Mouse (Mus musculus): ENCODE measurements at regions not wholly inside any gene's neighbourhood (a gene's known extent, or its start where the extent isn't known, plus 50 kb on each side); places are given as distances from the start of the nearest gene placed in this dataset.

DNA sequence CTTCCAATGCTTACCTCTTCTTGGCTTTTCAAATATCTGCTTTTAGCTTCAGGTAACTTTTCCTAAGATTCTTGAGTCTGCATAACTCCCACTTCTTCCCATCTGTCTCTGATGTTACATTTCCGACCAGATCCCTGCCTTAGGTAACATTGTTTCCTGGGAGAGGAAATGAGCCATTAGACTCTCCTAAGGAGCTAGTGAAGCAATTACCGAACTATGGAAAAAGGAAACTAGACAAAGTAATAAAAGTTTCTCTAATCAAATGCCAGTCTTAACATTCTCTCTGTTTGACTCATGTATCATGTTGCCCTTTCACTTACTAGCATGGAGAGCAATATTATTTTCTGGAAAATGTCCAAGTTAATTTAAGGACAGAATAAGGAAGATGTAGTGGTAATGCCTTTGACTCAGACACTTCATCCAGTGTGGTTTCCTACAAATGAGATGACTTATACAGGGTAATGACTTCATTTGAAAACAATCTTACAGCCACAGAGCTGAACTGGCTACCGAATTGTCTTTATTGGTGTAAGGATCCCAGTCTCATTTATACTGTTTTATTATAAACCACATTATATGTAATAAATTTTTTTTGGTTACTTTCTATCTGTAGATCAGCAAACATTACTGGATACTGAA lies 263.8 kb upstream of the Fam84a start:
- DNase-seq (ENCODE audit: extremely low spot score) = no peak

DNA sequence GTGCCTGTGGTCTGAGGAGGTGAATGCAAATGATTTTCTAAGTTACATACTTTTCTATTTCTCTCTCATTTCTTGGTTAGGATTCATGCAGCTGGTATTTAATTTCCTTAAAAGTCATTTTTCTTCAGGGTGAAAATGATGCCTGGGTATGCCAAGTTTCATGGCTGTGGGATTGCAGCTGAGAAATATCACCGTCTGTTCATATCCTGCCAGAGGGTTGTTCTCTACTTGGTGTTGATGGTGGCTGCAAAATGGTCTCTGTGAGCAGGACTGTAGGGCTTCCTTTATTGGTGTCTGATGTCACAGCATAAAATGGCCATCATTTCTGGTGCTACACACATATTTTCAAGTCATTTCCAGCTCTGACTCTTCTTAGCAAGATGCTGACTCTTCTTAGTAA lies 259.2 kb upstream of the Fam84a start:
- DNase-seq (ENCODE audit: extremely low spot score) = no peak

DNA sequence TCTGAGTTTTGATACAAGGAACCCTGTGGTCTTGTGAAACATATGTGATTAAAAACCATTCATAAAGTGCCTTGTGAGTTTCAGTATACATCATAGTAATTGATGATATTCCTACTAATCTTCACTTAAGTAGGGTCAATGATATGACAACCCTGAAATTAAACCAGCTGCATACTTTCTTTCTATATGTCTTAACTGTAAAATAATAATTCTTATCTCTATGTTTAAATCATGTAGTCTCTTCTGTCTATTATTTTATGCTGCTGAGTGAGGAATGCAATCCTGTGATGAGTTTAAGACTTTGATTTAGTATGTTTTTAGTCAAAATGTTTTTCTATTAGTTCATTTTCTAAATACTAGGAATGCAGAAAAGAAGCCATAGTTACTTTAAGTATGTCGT lies 253.9 kb upstream of the Fam84a start:
- DNase-seq (ENCODE audit: extremely low spot score) = no peak

DNA sequence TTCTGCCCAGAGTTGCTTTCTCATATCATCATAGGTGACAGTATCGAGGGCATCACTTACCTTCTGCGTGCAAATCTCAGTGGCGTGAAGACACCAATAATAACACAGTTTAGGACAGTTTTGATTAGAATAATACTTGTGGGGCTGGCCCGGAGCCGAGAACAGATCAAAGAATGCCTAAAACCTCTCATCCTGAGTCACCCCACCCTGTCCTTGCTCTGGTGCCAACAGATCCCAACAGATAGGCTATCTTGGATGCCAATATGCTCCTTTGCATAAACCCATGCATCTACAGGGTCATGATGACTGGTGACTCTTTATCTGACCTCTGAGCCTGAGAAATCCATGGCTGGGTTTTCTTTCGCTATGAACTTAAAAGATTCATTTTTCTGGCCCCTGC lies 224.4 kb upstream of the Fam84a start:
- no peak for DNase-seq (ENCODE audit: extremely low spot score)

DNA sequence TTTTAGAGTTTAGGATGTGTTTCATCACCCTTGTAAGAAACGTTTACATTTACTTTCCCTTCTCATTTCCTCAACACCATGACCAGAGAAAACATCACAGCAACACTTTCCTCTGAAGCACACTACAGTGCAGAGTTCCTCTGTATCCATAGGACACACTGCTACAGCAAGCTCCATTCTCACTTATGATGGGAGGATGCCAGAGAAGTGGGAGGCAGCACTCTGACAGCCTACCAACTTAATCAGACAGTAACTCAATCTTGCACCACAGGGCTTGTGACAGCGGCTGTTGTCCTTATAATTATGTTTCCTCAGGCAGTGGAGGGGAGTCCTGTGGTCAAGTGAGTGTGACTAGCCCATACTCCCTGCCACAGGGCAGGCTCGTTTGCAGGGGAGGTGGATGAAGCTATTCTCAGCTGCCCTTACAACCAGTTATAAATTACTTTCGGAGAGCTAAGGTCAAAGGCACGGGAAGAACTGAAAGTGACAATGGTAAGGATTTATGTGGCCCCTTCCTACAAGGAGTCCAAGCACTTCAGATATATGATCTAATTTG lies 186.5 kb upstream of the Fam84a start:
- peak; percentile 1 for DNase-seq (ENCODE audit: extremely low spot score)

DNA sequence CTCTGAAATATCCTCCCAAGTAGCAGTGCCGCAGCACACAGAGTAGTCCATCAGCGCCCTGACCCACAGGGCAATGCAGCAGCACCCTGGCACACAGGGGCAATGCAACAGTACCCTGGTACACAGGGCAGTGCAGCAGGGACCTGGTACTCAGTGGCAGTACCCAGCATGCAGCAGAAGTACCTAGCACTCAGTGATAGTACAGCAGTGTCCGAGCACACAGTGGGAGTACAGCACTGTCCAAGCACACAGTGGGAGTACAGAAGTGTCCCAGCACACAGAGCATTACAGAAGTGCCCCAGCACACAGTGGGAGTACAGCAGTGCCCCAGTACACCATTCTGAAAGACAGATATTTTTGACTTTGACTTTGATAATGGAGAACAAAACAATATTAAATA lies 186.0 kb upstream of the Fam84a start:
- no peak for DNase-seq (ENCODE audit: extremely low spot score)

DNA sequence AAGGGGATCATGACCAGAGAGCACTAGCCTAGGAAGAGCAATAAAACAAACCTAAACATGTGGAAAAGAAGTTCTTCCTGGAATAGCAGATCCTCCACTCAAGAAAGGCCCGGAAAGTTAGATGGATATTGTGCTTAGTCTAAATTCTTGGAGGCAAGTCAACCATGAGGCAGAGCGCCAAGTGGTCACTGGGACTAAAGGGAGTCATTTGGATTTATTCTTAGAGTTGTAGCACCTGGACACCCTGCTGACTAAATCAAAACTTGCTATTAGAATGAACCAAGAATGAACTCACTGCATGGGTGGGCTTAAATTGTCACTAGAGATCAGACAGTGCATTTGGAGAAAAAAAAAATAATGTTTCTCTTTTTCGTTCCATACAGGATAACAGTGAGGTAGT lies 166.8 kb upstream of the Fam84a start:
- no peak for DNase-seq (ENCODE audit: extremely low spot score)

DNA sequence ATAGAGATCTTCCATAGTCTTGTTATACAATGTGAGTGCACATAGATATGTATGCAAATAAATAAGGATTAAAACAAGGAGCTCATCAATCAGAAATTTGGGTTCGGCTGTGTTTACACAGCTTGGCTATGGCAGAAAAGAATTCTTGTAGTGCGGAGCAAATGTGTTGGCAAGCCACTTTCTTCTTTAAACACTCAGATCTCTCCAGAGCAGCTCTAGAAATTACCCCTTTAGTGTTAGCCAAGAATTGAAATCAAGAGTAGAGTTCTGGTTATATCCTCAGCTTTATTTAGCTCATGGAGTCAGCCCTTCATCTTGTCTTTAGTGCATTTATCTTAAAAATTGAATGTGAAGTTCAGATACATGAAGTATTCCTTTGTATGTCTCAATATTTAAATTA lies 164.5 kb upstream of the Fam84a start:
- DNase-seq (ENCODE audit: extremely low spot score) = no peak

DNA sequence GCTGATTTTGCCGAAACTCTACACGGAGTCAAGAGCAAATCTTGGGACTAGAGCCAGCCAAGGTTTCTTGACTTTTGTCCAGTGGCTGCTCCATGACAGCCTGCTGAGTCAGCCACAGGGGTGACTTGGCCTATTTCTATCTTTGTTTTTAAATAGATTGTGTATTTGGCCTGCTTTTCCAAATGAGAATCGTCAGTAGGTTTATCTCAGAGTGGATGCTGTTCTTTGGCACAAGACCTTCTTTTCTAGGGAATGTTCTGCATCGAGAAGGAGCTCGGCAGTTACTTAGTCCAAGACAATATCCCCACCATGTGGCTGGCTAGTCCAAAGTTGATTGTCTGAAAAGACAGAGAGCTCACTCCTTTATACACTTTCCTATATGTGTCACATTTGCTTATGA lies 163.9 kb upstream of the Fam84a start:
- DNase-seq (ENCODE audit: extremely low spot score) = no peak

DNA sequence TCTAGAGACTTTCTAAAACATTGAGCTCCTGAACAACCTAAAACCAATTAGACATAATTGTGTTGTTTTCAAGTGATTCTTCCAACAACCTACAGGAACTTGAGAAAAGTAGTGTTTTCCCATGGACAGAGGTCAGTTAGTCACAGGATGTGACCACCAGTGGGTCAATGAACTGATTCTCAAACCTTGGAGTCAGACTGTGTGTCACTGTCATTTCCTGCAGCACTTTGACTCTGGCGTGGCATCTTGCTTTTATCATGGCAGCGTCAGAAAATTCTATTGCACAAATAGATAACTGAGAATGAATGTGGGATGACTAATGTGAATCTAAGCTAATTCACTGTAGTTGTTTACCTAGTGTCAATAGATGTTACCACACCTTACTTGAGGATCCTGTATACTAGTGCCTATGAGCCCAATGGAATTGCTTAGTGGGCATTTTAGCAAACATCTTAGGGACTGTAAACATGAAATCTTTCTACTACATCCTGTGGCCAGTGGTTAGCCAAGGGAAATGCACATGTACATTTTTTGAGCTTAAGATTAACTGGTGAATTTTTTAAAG lies 150.6 kb upstream of the Fam84a start:
- no peak for DNase-seq (ENCODE audit: extremely low spot score)

DNA sequence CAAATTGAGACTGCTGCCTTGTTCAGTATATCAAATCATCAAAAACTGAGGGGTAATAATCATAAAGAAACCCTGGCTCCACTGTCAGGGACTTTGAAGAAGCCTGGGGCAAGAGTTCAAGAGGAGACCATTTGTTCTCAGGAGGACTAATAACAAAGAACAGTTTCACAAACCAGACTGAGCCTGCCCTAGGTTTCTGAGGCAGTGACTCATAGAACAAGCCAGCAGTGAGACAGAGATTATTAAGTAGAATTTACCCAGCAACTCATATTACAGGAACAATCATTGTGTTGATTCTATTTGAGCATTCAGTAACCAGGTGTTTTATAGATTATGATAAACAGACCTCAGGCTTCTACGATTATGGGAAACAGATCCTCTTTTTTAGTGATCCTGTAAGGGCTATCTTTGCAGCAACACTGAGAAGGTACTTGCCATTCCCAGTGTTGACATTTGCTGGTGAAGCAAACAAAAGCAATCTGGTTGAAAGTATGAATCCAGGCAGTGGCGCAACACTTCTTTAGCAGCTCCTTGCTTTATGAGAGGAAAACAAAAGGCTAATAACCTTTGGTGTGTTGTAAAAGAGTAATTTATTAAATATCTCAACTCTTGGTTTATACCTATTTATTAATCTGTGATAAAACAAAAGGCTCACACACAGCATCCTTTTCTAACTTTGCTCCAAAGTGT lies 150.0 kb upstream of the Fam84a start:
- no peak for DNase-seq (ENCODE audit: extremely low spot score)

DNA sequence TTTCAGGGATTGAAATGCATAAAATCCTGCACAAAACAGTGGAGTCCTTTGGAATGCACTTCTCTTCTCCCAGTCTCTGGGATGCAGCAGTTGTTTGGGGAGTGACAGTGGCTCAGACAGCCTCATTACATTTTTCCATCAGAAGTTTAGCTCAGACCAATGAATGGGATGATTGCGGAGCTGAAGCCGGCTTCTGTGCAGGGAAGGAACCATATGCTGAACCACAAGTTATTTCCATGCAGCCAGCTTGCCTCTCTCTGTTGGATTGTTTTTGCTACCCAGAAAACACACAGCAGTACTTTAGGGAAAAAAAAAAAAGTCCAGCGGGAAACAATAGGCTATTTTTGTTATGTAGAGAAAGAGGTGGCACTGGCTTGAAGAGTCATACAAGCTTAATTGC lies 140.2 kb upstream of the Fam84a start:
- no peak for DNase-seq (ENCODE audit: extremely low spot score)

DNA sequence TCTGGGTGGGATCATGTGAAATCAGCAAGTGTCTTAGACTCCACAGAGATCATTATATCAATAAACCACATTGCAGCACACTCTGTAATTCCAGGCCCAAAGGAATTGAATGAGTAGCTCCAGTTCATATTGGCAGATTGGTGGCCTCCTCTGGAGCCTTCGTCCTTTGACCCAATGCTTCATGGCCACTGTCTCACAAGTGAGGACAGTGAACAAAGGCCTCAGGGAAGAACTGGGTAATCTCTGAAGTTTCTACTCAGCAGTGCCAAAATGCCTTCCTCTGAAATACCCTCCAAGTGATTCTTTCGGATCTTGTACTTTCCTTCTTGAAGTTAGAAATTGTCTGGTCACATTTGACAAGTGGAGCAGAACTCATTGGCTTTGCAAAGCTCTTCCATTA lies 135.8 kb upstream of the Fam84a start:
- no peak for DNase-seq (ENCODE audit: extremely low spot score)

DNA sequence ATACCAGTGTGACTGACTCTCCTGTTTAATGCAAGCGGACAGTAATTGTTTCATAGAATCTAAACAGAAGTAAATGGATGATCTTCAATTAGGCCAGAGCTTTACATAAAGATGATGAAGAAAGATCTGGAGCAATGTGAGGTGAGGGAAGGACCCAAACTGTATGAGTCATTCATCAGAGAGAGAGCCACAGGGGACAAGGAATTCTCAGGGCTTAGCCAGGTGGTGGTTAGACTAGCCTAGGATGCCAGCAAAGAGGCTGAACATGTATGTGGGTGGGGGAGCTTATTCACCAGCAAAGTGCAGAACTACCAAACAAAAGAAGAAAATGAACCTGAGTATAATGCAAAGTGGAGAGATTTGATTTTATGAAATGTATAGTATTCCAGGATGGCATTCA lies 134.8 kb upstream of the Fam84a start:
- no peak for DNase-seq (ENCODE audit: extremely low spot score)

DNA sequence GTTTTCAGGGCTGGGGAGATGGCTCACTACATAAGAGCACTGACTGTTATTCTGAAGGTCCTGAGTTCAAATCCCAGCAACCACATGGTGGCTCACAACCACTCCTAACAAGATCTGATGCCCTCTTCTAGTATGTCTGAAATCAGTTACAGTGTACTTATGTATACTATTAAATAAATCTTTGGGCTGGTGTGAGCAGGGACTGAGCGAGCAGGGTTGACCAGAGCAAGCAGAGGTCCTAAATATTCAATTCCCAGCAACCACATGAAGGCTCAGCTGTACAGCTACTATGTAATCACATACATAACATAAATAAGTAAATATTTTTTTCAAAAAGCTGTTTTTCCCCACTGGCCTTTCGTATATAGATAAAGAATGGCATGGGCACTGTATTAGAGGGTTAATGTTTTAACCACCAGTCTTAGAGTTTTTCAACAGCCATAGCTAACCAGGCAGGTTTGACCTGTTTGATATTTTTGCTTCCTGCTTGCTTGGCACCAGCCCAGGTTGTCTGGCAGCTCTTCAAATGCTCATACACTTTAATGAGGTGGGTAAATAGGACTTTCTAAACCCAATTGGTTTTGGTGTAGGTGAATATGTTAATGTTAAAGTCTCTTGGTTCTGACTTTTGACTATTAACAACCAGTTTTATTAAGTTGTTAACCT lies 134.1 kb upstream of the Fam84a start:
- DNase-seq (ENCODE audit: extremely low spot score) = no peak

DNA sequence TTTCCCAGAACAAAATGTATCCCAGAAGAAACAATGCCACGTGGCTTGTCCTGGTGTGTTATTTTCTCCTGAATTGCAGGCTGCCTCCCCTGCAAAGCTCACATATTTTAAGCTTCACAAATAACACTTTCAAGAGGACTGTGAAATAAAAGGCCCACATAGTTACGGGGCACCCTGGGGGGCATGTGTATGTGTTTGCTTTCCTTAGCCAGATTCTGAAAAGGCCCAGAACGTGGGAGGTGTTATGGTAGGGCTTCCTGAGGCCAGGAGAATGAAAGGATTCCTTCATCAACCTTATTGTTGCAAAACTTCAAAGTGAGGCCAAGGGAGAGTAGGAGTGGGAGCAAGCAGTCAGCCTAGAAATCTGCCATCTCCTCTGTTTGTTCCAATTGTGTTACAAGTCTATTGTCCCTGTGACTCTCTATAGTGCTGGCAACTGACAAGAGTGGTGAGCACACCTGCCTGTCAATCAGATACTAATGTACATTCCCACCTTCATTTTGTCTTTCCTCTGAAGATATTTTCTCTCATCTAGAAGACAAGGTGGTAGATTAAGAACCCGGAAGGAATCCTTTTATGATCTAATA lies 131.3 kb upstream of the Fam84a start:
- DNase-seq (ENCODE audit: extremely low spot score) = no peak

DNA sequence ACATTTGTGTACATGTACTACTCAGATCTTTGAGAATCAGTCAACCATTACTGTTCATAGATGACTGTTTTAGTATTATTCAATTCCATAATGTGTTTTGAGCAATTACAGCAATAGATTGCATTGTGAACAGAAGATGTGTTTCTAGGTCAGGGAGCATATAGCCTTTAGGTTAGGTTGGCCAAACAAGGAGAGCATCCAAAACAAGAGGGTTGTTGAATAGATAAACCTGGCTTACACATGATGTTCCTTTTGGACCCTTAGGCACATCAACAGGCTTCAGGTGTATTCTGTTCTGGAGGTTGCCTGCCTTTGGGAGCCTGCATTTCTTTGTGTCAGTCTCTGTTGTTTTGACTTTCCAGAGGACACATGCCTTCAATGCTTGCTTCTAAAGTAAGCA lies 123.4 kb upstream of the Fam84a start:
- no peak for DNase-seq (ENCODE audit: extremely low spot score)

DNA sequence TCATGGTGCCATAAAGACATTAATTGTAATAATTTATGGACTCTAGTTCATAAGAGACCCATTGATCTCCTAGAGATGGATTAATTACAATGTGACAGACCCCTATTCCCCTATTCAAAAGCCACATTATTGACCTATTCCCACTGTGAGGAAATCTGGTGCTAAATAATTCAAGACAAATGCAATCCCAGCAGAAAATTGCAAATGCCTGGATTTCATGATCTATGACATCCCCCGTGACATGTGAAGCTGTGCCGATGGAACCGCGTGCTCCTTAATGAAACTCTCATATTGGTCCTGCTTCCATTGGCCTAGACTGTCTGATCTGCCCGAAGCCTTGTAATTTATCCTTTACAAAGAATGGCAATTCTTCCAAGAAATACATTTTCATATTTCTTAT lies 122.9 kb upstream of the Fam84a start:
- no peak for DNase-seq (ENCODE audit: extremely low spot score)

DNA sequence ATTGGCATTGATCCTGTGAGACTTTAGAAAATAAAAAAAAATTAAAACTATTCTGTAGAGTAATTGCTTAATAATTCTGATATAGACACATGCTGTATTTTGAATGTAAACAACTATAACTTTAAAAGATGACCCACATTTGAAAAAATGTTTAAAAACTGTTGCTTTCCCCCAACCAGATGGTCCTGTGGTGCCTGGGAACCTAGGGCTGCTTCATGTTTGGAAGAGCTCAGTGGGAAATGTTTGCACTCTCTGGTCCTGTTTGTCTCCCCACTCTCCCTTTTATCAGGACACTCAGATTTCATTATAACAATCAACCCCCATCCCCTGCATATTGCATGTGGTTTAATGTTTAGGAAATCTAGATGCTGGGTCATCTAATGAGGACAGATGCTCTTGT lies 119.4 kb upstream of the Fam84a start:
- no peak for DNase-seq (ENCODE audit: extremely low spot score)

DNA sequence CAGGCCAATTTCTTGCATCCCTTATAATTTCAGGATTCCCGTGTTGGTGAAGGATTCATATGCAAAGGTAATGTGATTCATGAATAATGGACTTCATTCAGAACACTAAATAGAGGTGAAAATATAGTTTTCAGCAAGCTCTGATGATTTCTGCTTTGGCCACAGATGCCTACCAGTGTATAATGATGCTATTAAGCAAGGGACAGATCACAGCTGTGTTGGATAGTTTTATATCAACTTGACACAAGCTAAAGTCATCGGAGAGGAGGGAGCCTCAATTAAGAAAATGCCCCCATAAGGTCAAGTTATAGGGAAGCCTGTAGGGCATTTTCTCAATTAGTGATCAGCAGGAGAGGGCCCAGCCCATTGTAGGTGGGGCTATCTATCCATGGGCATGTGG lies 109.2 kb upstream of the Fam84a start:
- no peak for DNase-seq (ENCODE audit: extremely low spot score)

DNA sequence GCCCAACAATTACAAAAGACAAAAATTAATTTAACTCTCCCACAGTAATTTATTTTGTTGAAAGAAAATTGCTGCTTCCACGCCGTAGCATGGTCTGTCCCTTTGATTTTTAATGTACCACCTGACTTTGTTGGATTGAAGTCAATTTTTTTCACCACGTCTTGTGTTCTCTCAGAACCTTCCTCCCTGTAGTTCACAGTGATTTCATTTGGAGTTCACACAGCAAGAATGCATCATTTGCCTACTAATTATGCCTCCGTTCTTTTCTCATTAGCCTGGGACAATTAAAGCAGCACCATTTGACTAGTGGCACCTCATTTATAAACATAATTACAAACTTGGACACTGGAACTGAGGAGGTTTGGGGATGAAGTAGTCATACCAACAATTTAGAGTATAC lies 108.4 kb upstream of the Fam84a start:
- DNase-seq (ENCODE audit: extremely low spot score) = no peak

DNA sequence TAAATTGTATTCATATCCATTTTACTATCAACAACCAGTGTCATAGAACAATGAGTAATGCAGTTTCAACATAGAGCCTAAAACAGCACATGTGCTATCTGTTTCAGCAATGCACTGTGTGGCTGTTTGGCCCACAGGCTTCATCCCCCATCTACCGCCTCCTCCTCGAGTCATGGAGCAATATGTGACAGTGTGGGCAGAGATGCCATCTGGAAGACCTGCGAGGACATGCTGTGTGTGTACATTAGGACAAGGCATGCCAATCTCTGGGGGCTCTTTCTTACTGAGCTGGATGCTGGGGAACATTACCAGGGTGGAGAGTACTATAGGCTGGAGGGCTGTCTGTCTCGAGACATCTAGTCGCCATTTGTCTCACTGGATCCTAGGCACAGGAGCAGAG lies 101.5 kb upstream of the Fam84a start:
- no peak for DNase-seq (ENCODE audit: extremely low spot score)
